Mouse (Mus musculus) adrenal gland (tissue): ENCODE results near the gene Gpank1.
"Not testable (repeated sequence)": the region's sequence is repeated elsewhere in the genome, so short reads cannot be mapped to it uniquely, and the experiment has no call there.

Experiments used
- intact Hi-C: fragments of 180-260 bp; cut with DNase I; formaldehyde crosslinking; loops from one replicate; pipeline ENCODE4 v1.15.1; 2025

Gene Gpank1

DNA sequence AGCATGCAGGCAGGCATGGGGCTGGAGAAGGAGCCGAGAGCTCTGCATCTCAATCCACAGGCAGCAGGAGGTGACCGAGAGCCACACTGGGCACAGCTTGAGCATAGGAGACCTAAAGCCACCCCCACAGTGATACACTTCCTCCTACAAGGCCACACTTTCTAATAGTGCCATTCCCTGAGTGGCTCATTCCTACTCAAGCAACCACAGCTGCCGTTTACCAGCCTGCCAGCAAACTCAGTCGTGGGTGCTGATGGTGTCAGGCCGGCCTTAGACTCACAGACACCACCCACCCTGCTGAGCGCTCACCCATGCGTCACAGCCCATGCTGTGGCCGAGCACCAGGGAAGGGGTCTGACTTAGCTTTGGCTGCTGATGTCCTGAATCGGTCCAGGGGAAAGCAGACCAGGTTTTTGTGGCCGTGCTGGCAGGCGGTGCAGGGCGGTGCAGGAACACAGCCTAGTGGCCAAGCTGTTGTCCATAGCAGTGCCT lies 24.0 kb upstream of the Gpank1 start:
- intact Hi-C loops = no loop called here

DNA sequence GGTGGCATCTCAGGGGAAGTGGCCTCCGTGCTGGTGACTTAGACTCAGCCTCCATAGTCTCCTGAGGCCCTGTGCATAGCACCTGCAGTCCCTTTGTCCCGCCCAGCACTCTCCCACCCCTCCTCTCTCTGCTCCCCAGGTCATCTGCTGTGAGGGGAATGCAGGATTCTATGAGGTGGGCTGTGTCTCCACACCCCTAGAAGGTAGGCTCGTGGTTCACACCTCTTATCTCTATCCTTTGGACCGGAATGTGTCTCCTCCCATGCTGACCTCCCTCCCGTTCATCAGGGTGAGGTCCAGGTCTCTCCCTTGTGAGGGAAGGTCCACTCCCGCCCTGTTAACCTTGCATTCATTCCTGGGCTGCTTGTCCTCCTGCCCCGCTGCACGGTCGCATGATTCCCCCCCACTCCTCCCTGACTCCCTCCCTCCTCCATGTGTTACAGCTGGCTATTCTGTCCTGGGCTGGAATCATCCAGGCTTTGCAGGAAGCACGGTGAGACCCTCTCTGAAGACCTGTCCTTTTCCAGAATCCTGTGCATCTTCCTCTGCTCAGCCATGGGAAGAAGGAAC lies 21.0 kb upstream of the Gpank1 start:
- intact Hi-C loops = no loop called here

DNA sequence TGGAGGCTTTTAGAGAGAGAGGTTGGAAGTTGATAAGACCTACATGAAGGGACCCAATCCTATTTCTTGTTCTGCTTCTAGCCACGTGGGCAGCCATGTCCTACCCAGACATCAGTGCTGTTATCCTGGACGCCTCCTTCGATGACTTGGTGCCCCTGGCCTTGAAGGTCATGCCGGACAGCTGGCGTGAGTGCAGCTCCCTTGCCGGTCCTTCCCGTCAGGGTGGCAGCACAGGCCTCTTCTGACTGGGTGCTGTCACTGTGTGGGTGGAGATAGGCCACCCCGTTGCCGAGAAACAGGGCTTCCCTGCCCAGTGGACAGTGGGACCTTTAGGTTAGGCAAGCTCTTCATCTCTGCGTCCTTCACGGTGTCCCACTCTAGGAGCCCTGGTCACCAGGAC lies 20.1 kb upstream of the Gpank1 start:
- intact Hi-C loops = no loop called here

DNA sequence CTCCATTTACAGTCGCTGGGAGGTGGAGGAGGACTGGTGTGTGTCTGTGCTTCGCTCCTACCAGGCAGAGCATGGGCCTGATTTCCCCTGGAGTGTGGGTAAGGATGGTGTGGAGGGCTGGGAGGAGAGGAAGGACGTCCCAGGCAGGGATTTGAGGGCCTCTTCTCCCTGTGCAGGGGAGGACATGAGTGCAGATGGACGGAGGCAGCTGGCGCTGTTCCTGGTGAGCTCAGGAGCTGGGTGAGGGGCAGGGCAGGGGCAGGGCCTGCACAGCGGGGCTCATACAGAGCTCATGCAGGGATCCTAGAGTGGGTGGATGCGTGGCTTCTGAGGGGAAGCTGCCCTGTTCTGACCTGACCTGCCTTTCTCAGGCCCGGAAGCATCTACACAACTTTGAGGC lies 19.0 kb upstream of the Gpank1 start:
- intact Hi-C loops = no loop called here

DNA sequence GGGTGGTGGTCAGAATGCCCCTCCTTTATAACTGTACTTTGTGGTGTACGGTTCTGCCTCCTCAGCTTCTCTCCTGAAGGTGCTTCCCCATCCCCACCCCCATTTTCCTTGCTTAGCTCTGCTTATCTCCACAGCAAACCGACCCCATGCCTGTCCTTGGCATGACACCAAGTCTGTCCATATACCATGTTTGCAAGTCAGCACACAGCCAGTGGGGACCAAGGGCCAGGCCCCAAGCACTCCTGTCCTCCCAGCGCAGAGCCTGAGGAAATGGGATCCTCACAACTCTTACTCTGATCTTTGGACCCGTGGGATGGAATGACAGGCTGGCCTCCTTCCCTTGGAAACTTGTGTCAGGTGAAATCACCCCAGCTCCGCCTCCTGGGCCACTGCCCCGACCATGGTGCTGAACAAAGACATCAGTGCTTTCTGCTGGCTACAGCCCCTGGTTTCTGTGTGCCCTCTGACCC lies 18.0 kb upstream of the Gpank1 start:
- intact Hi-C loops = no loop called here

DNA sequence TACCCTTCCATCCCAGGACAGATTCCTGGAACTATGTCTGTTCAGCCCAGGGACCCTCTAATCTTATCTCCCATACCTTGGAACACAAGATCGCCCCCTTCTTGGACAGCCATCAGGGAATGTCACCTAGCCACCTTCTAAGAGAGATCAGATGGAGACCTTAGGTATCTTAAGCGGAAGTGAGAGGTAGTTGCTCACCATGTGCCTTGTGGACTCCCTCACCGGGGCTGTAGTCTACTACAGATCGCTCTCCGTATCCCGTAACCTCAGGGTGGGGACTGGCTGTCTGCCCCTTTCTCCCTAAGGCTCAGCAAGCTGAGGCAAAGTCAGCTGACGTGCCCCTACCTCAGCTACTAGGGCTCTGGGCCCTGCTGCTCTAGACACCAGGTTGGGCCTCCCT lies 17.2 kb upstream of the Gpank1 start:
- intact Hi-C loops = no loop called here

DNA sequence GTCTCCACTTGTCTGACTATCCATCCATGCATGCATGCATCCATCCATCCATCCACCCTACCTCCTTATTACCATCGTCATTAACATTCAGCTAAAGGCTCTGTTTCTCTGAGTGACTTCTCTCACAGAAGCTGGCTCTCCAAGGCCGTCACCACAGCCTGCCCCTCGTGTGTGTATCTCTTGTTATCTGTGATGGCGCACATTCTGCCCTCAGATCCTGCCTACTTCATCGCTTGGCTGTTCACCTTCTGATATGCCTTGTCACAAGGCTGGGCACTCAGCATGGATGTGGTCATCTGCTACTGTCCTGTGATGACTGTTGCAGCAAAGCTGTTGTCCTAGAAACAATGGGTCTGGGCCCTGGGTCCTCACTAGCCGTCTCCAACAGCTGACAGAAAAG lies 16.5 kb upstream of the Gpank1 start:
- intact Hi-C loops = loop anchor here (5.0 kb wide), 1 partner anchor 82 kb away; no protein-coding TSS in a partner anchor

DNA sequence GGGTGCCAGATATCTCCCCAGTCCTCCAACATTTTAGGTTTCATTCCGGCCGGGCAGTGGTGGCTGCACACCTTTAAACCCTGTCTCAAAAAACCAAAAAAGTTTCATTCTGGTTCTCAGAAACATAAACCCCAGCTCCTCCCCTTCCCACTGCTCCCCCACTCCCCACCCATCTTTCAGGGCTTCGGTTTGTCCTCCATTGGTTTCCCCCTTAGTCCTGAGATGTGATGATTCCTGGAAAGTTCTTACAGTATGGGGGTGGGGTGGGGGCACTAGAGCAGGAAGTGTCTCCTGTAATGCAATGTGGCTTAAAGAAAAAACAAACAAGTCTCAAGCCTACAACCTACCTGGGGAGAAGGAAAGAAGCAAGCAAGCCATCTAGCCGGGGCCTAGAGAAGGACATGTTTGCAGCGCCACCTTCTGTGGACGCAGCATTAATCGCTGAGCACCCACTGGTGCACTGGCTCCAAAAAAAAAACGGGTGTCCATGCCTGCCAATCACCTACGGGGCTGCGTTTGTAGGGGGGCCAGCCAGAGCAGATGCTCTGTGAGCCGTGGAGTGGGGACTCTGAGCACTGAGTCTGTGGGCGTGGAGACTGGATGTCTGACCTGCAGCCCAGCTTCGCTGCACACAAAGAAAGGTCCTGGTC lies 15.4 kb upstream of the Gpank1 start:
- intact Hi-C loops = loop anchor here (5.0 kb wide), 1 partner anchor 84 kb away; no protein-coding TSS in a partner anchor

DNA sequence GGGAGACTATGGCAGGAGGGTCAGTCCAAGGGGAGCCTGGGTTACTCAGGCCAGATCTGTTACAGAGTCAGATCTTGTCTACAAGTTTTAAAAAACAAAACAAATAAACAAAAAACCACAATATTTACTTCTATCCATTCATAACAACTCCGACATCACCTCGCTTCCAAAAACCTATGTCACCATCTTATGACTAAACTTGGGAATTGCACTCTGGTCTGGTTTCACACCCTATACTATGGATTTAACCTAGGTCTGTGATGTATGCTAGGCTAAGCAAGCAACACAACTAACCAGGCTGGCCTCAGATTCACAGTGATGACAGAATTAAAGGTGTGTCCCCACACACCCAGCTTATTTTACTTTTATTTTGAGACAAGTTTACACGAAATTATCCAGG lies 14.7 kb upstream of the Gpank1 start:
- intact Hi-C loops = loop anchor here (5.0 kb wide), 1 partner anchor 84 kb away; no protein-coding TSS in a partner anchor

DNA sequence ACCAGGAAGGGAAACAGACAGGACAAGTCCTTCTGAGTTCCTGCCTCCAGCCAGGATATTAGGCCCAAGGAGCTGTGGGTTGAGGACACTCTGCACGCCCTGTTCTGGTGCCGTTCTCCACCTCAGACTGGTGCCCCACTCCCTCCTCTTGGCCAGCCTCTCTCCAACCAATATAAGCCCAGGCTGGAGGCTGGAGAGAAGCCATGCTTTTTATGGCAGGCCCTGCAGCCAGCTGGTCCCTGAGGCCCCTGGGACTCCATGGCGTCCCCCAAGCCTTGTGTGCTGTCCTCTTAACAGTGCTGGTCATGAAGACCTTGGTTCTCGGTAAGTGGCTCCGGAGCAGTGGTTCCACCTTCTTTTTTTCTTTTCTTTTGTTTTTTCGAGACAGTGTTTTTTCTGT lies 13.2 kb upstream of the Gpank1 start, which contains the start of gene Ly6g5c:
Gene Ly6g5c (plus strand): TSS at position 183 of the 400 bp plus-strand sequence.
- intact Hi-C loops = loop anchor here (5.0 kb wide), 1 partner anchor 86 kb away; no protein-coding TSS in a partner anchor

DNA sequence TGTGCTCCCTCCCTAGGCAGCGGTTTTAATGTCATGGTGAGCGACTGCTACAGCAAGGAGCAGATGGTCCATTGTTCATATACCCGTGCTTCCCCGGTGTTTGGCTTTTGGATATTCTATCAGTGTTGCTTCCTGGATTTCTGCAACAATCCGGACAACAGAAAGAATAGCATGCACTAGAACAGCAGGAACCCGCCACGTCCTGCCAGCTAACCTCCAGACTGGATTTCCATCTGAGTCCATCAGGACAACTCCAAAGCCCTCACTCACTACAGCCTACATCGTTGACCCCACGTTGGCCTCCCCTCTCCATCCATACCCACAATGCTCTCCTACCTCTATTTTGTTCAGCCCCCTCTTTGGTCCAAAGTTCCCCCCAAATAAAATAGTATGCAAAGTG lies 9.5 kb upstream of the Gpank1 start:
- intact Hi-C loops = no loop called here

DNA sequence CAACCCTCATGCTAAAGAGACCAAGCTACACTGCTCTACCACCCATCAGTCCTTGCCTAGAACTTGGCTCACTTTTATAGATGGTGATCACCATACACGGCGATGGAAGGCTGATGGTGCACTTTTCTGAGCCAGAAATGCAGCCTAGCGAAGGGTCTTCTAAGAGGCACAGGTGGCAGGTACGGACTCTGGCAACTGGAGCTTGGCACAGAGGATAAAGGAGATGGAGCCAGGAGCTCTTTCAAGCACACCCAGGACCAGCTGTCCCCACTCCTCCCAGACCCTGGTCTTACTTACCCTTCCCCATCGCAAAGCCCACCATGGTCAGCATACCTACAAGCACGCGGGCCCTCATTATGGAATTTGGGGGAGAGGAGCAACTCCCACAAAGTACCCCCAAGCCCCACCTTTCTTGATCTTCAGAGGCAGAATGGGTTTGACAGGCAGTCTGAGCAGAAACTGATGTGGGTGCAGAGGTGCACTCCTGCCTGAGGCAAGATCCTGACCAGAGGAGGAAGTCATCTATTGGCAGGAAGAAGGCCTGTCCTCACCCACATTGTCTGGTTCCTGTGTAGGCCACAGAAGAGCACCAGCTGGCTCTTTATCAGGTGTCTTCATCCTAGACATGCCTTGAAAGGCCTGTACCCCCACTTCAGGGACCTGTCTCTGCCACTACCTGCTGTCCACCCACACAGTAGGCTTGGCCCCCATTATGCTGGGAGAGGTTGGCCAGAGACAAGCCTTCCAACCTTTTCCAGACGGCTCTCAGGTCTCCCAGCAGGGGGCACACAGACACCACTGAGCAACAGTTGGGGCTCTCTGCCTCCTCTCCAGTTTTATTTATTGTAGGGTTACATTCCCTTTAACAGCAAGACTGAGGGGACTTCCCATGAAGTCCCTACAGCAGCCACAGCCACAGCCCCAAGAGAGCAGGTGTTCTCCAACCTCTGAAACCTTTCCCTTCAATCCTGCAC lies 5.9 kb upstream of the Gpank1 start, which contains the start of gene Ly6g5b:
Gene Ly6g5b (minus strand): TSS at position 383 of the 974 bp plus-strand sequence.
- intact Hi-C loops = no loop called here

DNA sequence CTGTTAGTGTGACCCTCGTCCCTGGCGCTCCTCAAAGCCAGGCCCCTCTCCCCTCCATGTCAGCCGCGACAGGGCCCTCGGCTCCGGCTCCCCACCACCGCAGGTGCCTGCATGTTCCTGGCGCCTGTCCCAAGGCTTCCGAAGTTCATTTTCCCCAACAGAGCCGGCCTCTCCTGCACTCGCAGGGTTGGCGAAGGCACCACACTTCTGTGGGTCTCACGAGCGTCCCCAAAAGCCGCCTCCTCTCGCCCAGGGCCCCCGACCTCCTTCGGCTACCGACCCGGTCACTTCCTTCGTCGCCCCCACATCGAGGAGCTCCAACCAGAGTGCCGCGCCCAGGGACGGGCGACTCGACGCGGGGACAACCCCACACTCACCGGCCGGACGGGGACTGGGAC lies 511 bp upstream of the Gpank1 start:
- intact Hi-C loops = no loop called here

DNA sequence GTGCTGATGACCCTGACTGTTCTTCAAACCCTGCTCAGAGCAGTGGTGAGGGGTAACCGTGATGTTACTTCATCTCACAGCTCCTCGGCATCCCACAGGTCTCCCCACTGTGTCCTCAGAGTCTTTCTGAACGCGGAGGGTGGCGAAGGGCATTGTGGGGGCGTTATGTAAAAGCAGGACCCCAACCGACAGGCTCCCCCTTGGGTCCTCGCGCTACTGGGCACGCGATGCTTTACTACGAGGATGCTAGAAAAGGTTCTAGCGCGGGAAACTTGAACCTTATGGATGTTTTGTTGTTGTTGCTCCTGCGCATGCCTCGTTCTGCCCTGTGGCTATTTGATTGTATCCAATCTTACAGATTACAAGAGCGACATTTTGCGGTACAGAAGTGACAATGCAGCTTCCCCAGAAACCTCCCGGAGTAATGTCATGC lies 632 bp downstream of the Gpank1 start, which contains the start of gene Csnk2b:
Gene Csnk2b (minus strand): TSS at position 183 of the 433 bp plus-strand sequence.
- intact Hi-C loops = no loop called here

DNA sequence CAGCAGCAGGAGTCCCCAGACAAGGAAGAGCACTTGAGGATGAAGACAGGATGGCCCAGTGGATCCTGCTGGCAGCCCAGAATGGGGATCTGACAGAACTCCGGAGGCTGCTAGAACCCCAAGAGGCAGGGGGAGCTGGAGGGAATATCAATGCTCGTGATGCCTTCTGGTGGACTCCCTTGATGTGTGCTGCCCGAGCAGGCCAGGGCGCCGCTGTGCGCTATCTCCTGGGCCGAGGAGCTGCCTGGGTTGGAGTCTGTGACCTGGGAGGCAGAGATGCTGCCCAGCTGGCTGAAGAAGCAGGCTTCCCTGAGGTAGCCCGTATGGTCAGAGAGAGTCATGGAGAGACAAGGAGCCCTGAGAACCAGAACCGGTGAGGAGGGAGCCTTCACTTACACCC lies 2.0 kb downstream of the Gpank1 start:
- intact Hi-C loops = not testable (repeated sequence)

DNA sequence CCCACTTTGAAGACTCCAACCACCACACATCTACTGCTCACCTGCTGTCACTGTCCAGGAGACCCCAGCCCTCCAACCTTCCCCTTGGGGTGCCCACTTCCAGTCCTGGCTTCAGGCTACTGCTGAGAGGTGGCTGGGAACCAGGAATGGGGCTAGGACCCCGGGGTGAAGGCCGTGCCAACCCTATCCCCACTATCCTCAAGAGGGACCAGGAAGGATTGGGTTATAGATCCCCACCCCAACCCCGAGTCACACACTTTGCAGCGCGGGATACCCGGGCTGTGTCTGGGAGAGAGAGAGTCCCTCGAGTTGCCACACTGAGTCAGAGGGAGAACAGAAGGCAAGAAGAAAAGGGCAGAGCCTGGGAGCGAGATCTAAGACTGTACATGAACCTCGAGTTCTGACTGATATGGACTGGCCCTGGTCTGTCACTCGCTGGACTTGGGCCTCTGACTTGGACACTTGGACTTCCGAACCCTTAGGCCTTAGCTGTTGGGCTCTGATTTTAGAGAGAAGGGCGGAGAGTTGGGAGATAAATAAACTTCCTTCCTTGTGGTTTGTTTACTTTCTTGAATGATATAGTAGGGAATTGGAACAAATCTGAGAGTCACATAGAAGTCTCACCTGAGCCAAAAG lies 3.1 kb downstream of the Gpank1 start:
- intact Hi-C loops = not testable (repeated sequence)

DNA sequence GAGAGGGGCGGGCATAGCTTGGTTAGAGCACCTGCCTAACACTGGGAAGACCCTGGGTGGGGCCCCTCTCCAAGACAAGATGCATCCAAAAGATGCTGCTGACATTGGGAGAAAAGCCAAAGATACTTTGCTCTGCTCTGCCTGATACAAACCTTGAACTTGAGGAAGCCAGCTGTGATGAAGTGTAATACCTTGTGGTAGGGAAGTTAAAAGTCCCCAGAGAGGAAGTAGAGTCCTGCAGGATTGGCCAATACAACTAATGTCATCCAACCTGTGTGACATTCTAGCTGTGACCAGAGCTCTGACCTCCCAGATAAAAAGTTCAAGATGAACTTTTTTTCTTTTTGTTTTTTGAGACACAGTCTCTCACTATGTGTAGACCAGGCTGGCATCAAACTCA lies 3.8 kb downstream of the Gpank1 start:
- intact Hi-C loops = no loop called here

DNA sequence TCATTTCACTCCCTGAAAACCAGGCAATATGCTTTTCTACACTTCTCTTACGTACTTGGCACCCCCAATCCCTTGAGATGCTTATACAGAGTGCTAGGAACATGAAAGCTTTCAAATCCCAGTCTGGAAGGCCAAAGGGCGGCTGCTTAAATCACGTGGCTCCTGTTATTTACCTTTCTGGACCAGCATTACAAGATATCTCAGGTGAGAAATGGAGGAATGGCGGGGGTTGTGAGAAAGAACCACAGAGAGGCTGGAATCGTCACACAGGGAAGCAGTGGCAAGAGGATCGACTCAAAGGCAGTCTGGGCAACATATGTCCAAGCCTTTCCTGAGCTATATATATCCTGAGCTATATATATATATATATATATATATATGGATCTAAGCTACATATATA lies 4.3 kb downstream of the Gpank1 start:
- intact Hi-C loops = no loop called here

DNA sequence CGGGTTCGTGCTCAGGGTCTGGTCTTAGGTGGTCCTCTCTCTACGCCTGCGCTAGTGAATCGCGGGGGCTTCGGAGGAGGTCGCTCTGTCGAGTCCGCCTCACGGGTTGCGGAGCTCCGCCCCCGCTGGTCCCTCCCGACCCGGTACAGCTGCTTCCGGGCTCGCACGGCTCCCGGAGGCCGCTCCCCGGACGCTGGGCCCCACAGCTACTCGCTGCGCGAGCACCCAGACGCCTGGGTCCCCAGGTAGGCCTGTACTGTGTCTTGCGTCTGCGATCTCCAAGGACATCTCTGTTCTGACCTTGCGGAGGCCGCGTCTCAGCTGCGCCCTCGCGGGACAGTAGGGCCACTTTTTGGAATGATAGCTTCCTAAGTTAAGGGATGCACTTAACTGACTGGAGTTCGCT lies 5.0 kb downstream of the Gpank1 start, which contains the start of gene D17H6S53E:
Gene D17H6S53E (plus strand): TSS at position 168 of the 406 bp plus-strand sequence.
- intact Hi-C loops = no loop called here

DNA sequence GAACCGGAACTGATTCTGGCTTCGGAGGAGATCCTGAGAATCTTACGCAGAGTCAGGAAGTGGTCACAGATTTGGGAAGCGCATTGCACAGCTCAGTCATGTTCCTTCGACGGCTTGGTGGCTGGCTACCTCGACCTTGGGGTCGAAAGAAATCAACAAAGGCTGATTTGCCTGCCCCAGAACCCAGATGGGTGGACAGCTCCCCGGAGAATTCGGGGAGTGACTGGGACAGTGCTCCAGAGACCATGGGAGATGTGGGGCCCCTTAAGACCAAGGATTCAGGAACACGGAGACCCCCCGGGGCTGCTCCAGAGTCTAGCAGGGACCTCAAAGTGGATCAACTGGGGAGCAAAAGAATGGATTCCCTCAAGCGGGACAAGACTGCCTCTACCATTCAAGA lies 5.8 kb downstream of the Gpank1 start:
- intact Hi-C loops = no loop called here

DNA sequence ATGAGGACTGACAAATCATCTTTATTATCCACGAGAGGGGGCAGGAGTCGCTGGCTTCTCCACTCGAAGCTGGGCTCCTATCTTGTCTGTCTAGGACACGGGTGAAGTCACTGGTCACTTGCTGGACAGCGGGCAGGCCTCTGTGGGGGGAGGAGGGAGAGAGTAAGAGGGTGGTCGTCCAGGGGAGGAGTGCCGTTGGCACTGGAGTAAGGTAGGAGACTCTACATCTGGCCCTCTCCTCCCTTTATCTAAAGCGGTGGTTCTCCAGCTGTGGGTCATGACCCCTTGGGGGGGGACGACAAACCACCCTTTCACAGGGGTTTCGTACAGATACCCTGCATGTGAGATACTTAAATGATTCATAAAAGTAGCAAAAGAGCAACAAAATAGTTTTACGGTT lies 7.7 kb downstream of the Gpank1 start:
- intact Hi-C loops = no loop called here
